Mouse (Mus musculus): ENCODE data around the gene E4f1. TPM values are rescaled to one million over a fixed set of nuclear protein-coding genes. Genes with fewer than 3 reads are reported as not detected.

E4f1 gene
- polyA plus RNA-seq, 1 experiment from 2014 or later: 46.4 TPM

GRCm38 (mm10) chr17:24477053-24477984 lies 7.2 kb upstream of the E4f1 start:
- H3K4me1 ChIP-seq (ENCODE audit: control insufficient read depth, insufficient read depth, low read length): peaks cover 17% of the 10 kb centered on the region
- H3K27ac ChIP-seq (ENCODE audit: low read length): no peak overlapping the region
- no peaks in the 10 kb centered on the region for H3K9me3 ChIP-seq (replicated peaks; ENCODE audit: control insufficient read depth, low read length, poor library complexity, severe bottlenecking)
- peaks cover 22% of the 10 kb centered on the region for H3K36me3 ChIP-seq (ENCODE audit: control insufficient read depth, insufficient read depth, low read length)
- H3K27me3 ChIP-seq (ENCODE audit: control insufficient read depth, insufficient read depth, low read depth, low read length): no peaks in the 10 kb centered on the region
- ATAC-seq: no peak
- H3K9ac ChIP-seq (ENCODE audit: low read depth, low read length): peak overlapping the region; percentile 90; the same call in 1 of the 2 replicates
- H3K4me2 ChIP-seq (ENCODE audit: low read length): peak overlapping the region; percentile 73; the same call in 1 of the 2 replicates
- H3K4me3 ChIP-seq (ENCODE audit: low read depth, low read length): no peak overlapping the region
- 91% methylated on average over 20 of the region's 20 CpGs for WGBS

GRCm38 (mm10) chr17:24476022-24476776 lies 6.1 kb upstream of the E4f1 start:
- H3K9ac ChIP-seq (ENCODE audit: low read depth, low read length): no peak overlapping the region
- peaks cover 28% of the 10 kb centered on the region for H3K4me1 ChIP-seq (ENCODE audit: control insufficient read depth, insufficient read depth, low read length)
- H3K27me3 ChIP-seq (ENCODE audit: control insufficient read depth, insufficient read depth, low read depth, low read length): no peaks in the 10 kb centered on the region
- H3K4me2 ChIP-seq (ENCODE audit: low read length): no peak overlapping the region
- no peaks in the 10 kb centered on the region for H3K9me3 ChIP-seq (replicated peaks; ENCODE audit: control insufficient read depth, low read length, poor library complexity, severe bottlenecking)
- no peak for ATAC-seq
- H3K4me3 ChIP-seq (ENCODE audit: low read depth, low read length): no peak overlapping the region
- H3K36me3 ChIP-seq (ENCODE audit: control insufficient read depth, insufficient read depth, low read length): peaks cover 22% of the 10 kb centered on the region
- WGBS: 90% methylated on average over 10 of the region's 10 CpGs
- H3K27ac ChIP-seq (ENCODE audit: low read length): no peak overlapping the region

DNA sequence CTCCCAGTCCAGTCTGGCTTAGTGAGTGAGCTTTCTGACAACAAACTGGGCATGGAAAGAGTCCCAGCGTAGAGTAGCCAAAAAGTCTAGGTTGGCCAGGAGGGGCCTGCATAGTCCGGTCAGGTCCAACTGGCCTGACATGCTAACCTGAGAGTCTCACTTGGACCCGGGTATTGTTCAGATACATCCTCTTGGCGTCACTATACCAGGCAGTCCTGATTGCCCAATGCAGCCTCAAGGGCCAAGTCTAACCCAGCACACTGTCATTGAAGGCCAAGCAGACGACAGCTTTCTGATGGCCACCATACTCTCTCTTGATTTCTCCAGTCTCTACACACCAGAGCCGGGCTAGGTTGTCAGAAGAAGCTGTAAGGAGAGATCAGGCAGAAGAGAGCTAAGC lies 5.5 kb upstream of the E4f1 start:
- no peak for ATAC-seq
- peaks cover 32% of the 10 kb centered on the region for H3K4me1 ChIP-seq (ENCODE audit: control insufficient read depth, insufficient read depth, low read length)
- WGBS: 94% methylated on average over 6 of the region's 6 CpGs
- no peaks in the 10 kb centered on the region for H3K27me3 ChIP-seq (ENCODE audit: control insufficient read depth, insufficient read depth, low read depth, low read length)
- H3K4me2 ChIP-seq (ENCODE audit: low read length): no peak overlapping the region
- no peak overlapping the region for H3K9ac ChIP-seq (ENCODE audit: low read depth, low read length)
- H3K9me3 ChIP-seq (replicated peaks; ENCODE audit: control insufficient read depth, low read length, poor library complexity, severe bottlenecking): no peaks in the 10 kb centered on the region
- H3K36me3 ChIP-seq (ENCODE audit: control insufficient read depth, insufficient read depth, low read length): peaks cover 22% of the 10 kb centered on the region
- H3K4me3 ChIP-seq (ENCODE audit: low read depth, low read length): no peak overlapping the region
- no peak overlapping the region for H3K27ac ChIP-seq (ENCODE audit: low read length)

GRCm38 (mm10) chr17:24474557-24474956 lies 4.4 kb upstream of the E4f1 start:
- Histone ChIP-seq H3K36me3 (ENCODE audit: control insufficient read depth, insufficient read depth, low read length) (peaks cover 22% of the 10 kb centered on the region), H3K27me3 (ENCODE audit: control insufficient read depth, insufficient read depth, low read depth, low read length) (no peaks in the 10 kb centered on the region), H3K4me1 (ENCODE audit: control insufficient read depth, insufficient read depth, low read length) (peaks cover 32% of the 10 kb centered on the region), H3K27ac (ENCODE audit: low read length) (no peak overlapping the region), H3K9me3 (replicated peaks; ENCODE audit: control insufficient read depth, low read length, poor library complexity, severe bottlenecking) (no peaks in the 10 kb centered on the region), H3K4me3 (ENCODE audit: low read depth, low read length) (no peak overlapping the region), H3K4me2 (ENCODE audit: low read length) (no peak overlapping the region), H3K9ac (ENCODE audit: low read depth, low read length) (no peak overlapping the region)
- no peak for ATAC-seq
- 89% methylated on average over 5 of the region's 5 CpGs for whole genome bisulfite sequencing

DNA sequence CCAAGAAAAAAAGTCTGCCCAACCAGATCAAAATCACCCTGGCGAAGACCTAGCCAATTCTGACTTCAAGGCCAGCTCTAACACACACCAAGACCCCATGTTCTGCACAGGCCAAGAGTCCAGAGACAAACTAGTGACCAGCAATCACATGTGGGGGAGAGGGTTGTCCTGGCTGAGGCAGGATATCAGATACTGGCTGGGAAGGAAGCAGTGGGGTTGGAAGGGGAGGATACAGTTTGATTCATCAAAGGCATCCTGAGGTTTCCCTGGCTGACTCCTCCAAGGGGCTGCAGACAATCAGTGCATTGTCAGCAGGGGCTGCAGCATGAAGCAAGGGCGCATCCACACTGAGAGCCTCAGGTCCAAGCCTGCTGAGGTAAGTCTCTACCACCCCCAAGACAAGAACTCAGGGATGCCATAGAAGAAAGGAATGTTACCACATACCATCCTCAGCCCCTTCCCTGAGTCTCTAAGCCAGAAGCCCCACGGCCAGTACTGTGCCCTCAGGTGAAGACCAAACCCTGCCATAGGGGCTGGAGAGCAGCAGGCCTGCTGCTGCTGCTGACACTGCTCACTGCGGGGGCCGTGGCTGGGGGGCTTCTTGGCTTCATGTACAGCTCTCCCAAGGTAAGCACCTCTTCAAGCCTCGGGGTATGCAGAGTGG lies 3.6 kb upstream of the E4f1 start, which contains the start of gene Bricd5:
TSS of gene Bricd5 (plus strand) at position 273 of the 664 bp plus-strand sequence.
- ATAC-seq: no peak
- Histone ChIP-seq H3K9me3 (replicated peaks; ENCODE audit: control insufficient read depth, low read length, poor library complexity, severe bottlenecking) (no peaks in the 10 kb centered on the region), H3K27ac (ENCODE audit: low read length) (no peak within 1 kb of the TSS), H3K27me3 (ENCODE audit: control insufficient read depth, insufficient read depth, low read depth, low read length) (no peaks in the 10 kb centered on the region), H3K4me3 (ENCODE audit: low read depth, low read length) (no peak within 1 kb of the TSS), H3K4me1 (ENCODE audit: control insufficient read depth, insufficient read depth, low read length) (peaks cover 32% of the 10 kb centered on the region), H3K4me2 (ENCODE audit: low read length) (peak within 1 kb of the TSS; percentile 99; the same call in 1 of the 2 replicates), H3K9ac (ENCODE audit: low read depth, low read length) (no peak within 1 kb of the TSS), H3K36me3 (ENCODE audit: control insufficient read depth, insufficient read depth, low read length) (peaks cover 22% of the 10 kb centered on the region)
- WGBS: 80% methylated on average over 6 of the region's 6 CpGs

GRCm38 (mm10) chr17:24472512-24472911 lies 2.4 kb upstream of the E4f1 start:
- H3K27me3 ChIP-seq (ENCODE audit: control insufficient read depth, insufficient read depth, low read depth, low read length): no peaks in the 10 kb centered on the region
- H3K27ac ChIP-seq (ENCODE audit: low read length): no peak overlapping the region
- peaks cover 23% of the 10 kb centered on the region for H3K4me1 ChIP-seq (ENCODE audit: control insufficient read depth, insufficient read depth, low read length)
- no peak overlapping the region for H3K9ac ChIP-seq (ENCODE audit: low read depth, low read length)
- 88% methylated on average over 4 of the region's 4 CpGs for WGBS
- H3K4me3 ChIP-seq (ENCODE audit: low read depth, low read length): no peak overlapping the region
- no peaks in the 10 kb centered on the region for H3K9me3 ChIP-seq (replicated peaks; ENCODE audit: control insufficient read depth, low read length, poor library complexity, severe bottlenecking)
- H3K36me3 ChIP-seq (ENCODE audit: control insufficient read depth, insufficient read depth, low read length): peaks cover 22% of the 10 kb centered on the region
- peak overlapping the region; percentile 99; the same call in 1 of the 2 replicates for H3K4me2 ChIP-seq (ENCODE audit: low read length)
- no peak for ATAC-seq

DNA sequence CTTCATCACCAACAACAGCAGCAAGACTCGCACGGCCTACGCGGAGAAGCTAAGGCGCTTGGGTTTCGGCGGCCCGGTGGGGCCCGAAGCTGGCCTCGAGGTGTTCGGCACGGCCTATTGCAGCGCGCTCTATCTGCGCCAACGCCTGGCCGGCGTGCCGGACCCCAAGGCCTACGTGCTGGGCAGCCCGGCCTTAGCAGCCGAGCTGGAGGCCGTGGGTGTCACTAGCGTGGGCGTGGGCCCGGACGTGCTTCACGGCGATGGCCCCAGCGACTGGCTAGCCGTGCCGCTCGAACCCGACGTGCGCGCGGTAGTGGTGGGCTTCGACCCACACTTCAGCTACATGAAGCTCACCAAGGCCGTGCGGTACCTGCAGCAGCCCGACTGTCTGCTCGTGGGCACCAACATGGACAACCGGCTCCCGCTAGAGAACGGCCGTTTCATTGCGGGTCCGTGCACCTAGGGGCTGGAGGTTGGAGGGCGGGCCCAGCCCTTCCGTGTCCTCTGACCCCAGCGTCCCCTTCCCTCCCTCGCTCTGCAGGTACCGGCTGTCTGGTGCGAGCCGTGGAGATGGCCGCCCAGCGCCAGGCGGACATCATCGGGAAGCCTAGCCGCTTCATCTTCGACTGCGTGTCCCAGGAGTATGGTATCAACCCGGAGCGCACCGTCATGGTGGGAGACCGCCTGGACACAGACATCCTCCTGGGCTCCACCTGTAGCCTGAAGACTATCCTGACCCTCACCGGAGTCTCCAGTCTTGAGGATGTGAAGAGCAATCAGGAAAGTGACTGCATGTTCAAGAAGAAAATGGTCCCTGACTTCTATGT lies 801 bp upstream of the E4f1 start:
- peak overlapping the region; percentile 92 for H3K9ac ChIP-seq (ENCODE audit: low read depth, low read length)
- peak overlapping the region; percentile 86 for H3K27ac ChIP-seq (ENCODE audit: low read length)
- H3K4me3 ChIP-seq (ENCODE audit: low read depth, low read length): peak overlapping the region; percentile 92
- ATAC-seq: peak; percentile 21
- peaks cover 22% of the 10 kb centered on the region for H3K4me1 ChIP-seq (ENCODE audit: control insufficient read depth, insufficient read depth, low read length)
- H3K27me3 ChIP-seq (ENCODE audit: control insufficient read depth, insufficient read depth, low read depth, low read length): no peaks in the 10 kb centered on the region
- H3K9me3 ChIP-seq (replicated peaks; ENCODE audit: control insufficient read depth, low read length, poor library complexity, severe bottlenecking): no peaks in the 10 kb centered on the region
- peaks cover 10% of the 10 kb centered on the region for H3K36me3 ChIP-seq (ENCODE audit: control insufficient read depth, insufficient read depth, low read length)
- H3K4me2 ChIP-seq (ENCODE audit: low read length): peak overlapping the region; percentile 99
- WGBS: under 1% methylated on average over 68 of the region's 68 CpGs

DNA sequence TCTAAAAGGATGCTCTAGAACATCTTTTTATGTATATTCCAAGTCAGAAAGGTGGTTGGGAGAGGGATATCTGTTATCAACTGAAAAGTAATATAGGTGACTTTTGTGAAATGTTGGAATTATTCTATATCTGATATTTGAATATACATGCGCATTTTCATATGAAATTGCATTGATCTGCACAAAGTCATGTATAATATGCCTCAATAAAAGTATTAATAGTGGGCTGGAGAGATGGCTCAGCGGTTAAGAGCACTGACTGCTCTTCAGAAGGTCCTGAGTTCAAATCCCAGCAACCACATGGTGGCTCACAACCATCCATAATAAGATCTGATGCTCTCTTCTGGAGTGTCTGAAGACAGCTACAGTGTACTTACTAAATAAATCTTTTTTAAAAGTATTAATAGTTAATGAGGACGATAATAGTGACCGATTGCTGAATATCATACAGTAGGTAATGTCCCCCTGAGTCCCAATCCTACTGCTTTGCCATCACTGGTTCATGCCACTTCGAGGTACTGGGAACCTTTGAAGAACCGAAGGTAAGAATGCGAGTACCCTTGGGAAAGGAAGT lies 690 bp downstream of the E4f1 start:
- Histone ChIP-seq H3K36me3 (ENCODE audit: control insufficient read depth, insufficient read depth, low read length) (peaks cover under 1% of the 10 kb centered on the region; the same call in 1 of the 2 replicates), H3K4me2 (ENCODE audit: low read length) (peak overlapping the region; percentile 66), H3K4me3 (ENCODE audit: low read depth, low read length) (peak overlapping the region; percentile 92), H3K4me1 (ENCODE audit: control insufficient read depth, insufficient read depth, low read length) (peaks cover 22% of the 10 kb centered on the region), H3K27ac (ENCODE audit: low read length) (peak overlapping the region; percentile 86), H3K9me3 (replicated peaks; ENCODE audit: control insufficient read depth, low read length, poor library complexity, severe bottlenecking) (no peaks in the 10 kb centered on the region), H3K9ac (ENCODE audit: low read depth, low read length) (peak overlapping the region; percentile 59), H3K27me3 (ENCODE audit: control insufficient read depth, insufficient read depth, low read depth, low read length) (no peaks in the 10 kb centered on the region)
- no peak for ATAC-seq
- WGBS: 18% methylated on average over 7 of the region's 7 CpGs

All from midbrain, embryonic 16.5 days (tissue).